Mouse (Mus musculus) embryonic facial prominence, embryonic 13.5 days (tissue): ENCODE data around the gene Agap3. TPM values are rescaled to one million over a fixed set of nuclear protein-coding genes. Genes with fewer than 3 reads are reported as not detected.
A peak's percentile ranks its signal among the peaks of the same experiment; 100 is the strongest.

Experiments
- ATAC-seq: fragments of 200-750 bp; cut with Nextera tagmentation; 2 replicates; pipeline ENCODE4 v1.8.0; 2017; ENCODE audit warnings: low read depth; ENCODE audit not compliant: insufficient number of reproducible peaks, insufficient read depth, low FRiP score, low TSS enrichment
- H3K27ac ChIP-seq: fragments of 300-500 bp; sonication (generic); 2 replicates; pipeline ENCODE4 v1.5.1; 2015; ENCODE audit warnings: moderate library complexity, mild to moderate bottlenecking, inconsistent platforms
- H3K27me3 ChIP-seq: fragments of 300-500 bp; sonication (generic); 2 replicates; pipeline ENCODE4 v1.6.1; 2015; ENCODE audit warnings: mild to moderate bottlenecking, inconsistent platforms
- H3K36me3 ChIP-seq: fragments of 300-500 bp; sonication (generic); 2 replicates; pipeline ENCODE4 v1.6.1; 2015; ENCODE audit warnings: mild to moderate bottlenecking, inconsistent platforms
- H3K4me1 ChIP-seq: fragments of 300-500 bp; sonication (generic); 2 replicates; pipeline ENCODE4 v1.6.1; 2015; ENCODE audit warnings: inconsistent platforms
- H3K4me2 ChIP-seq: fragments of 300-500 bp; sonication (generic); 2 replicates; pipeline ENCODE4 v1.6.1; 2015; ENCODE audit warnings: moderate library complexity, mild to moderate bottlenecking, inconsistent platforms
- H3K4me3 ChIP-seq: fragments of 300-500 bp; sonication (generic); 2 replicates; pipeline ENCODE4 v1.5.1; 2015; ENCODE audit warnings: mild to moderate bottlenecking, inconsistent platforms
- H3K9ac ChIP-seq: fragments of 300-500 bp; sonication (generic); 2 replicates; pipeline ENCODE4 v1.6.1; 2015; ENCODE audit warnings: mild to moderate bottlenecking, inconsistent platforms
- H3K9me3 ChIP-seq: fragments of 300-500 bp; sonication (generic); 2 replicates; pipeline ENCODE4 v1.6.1; 2016; ENCODE audit warnings: inconsistent platforms
- WGBS: fragments of 180-500 bp; shearing (Covaris S2); methylation state at CpG from one replicate; pipeline ENCODE4 v1.1.7; 2015; ENCODE audit warnings: mixed read lengths; 5-methylcytosine and 5-hydroxymethylcytosine counted together
- polyA plus RNA-seq: library from polyadenylated mRNA; unstranded; fragments of >200 nt; fragmentation: Nextera tagmentation; extraction: Ambion mirVana; gene quantifications from 2 replicates; pipeline ENCODE4 v1.2.1, GENCODE M21; 2015

Agap3 gene
- polyA plus RNA-seq, 1 experiment from 2014 or later: 31.5 TPM

- Histone ChIP-seq H3K9me3 (no peaks in the 10 kb centered on the region), H3K4me2 (peak overlapping the region; percentile 76), H3K4me3 (peak overlapping the region; percentile 46), H3K27me3 (peaks cover 97% of the 10 kb centered on the region), H3K9ac (peak overlapping the region; percentile 44; the same call in 1 of the 2 replicates), H3K27ac (no peak overlapping the region), H3K36me3 (no peaks in the 10 kb centered on the region), H3K4me1 (peaks cover 21% of the 10 kb centered on the region)
- under 1% methylated on average over 60 of the region's 109 CpGs for WGBS
- no peak for ATAC-seq
Measured at GRCm38 (mm10) chr5:24526190-24526888, 74.4 kb downstream of the Agap3 start.

- ATAC-seq: no peak
- WGBS: under 1% methylated on average over 39 of the region's 49 CpGs
- peaks cover 97% of the 10 kb centered on the region for H3K27me3 ChIP-seq
- peaks cover 21% of the 10 kb centered on the region for H3K4me1 ChIP-seq
- H3K4me2 ChIP-seq: peak within 1 kb of the TSS; percentile 76
- H3K9me3 ChIP-seq: no peaks in the 10 kb centered on the region
- peak within 1 kb of the TSS; percentile 46 for H3K4me3 ChIP-seq
- H3K36me3 ChIP-seq: no peaks in the 10 kb centered on the region
- H3K27ac ChIP-seq: no peak within 1 kb of the TSS
- H3K9ac ChIP-seq: peak within 1 kb of the TSS; percentile 44; the same call in 1 of the 2 replicates
Measured at GRCm38 (mm10) chr5:24526889-24527230, 74.9 kb downstream of the Agap3 start, which contains the start of gene Gbx1. Gene Gbx1 (minus strand): TSS chr5:24527202.

GRCm38 (mm10) chr5:24527780-24528179 is 75.8 kb downstream of the Agap3 start:
- H3K4me2 ChIP-seq: no peak overlapping the region
- ATAC-seq: no peak
- 12% methylated on average over 6 of the region's 6 CpGs for WGBS
- H3K4me1 ChIP-seq: peaks cover 21% of the 10 kb centered on the region
- no peaks in the 10 kb centered on the region for H3K36me3 ChIP-seq
- no peaks in the 10 kb centered on the region for H3K9me3 ChIP-seq
- H3K4me3 ChIP-seq: no peak overlapping the region
- H3K9ac ChIP-seq: no peak overlapping the region
- peaks cover 91% of the 10 kb centered on the region for H3K27me3 ChIP-seq
- H3K27ac ChIP-seq: no peak overlapping the region

GRCm38 (mm10) chr5:24530042-24530689 is 78.2 kb downstream of the Agap3 start:
- peak; percentile 50; the same call in 1 of the 2 replicates for ATAC-seq
- Histone ChIP-seq H3K9ac (no peak overlapping the region), H3K27me3 (peaks cover 76% of the 10 kb centered on the region)

GRCm38 (mm10) chr5:24533391-24533790 is 81.4 kb downstream of the Agap3 start:
- Histone ChIP-seq H3K4me3 (no peak overlapping the region), H3K4me2 (no peak overlapping the region), H3K9ac (no peak overlapping the region), H3K27me3 (peaks cover 49% of the 10 kb centered on the region), H3K9me3 (no peaks in the 10 kb centered on the region), H3K27ac (no peak overlapping the region), H3K4me1 (peaks cover 6% of the 10 kb centered on the region; the same call in 1 of the 2 replicates), H3K36me3 (no peaks in the 10 kb centered on the region)
- WGBS: 41% methylated on average over 11 of the region's 11 CpGs
- no peak for ATAC-seq

More at GRCm38 (mm10) chr5:24530042-24530689, 78.2 kb downstream of the Agap3 start:
- Histone ChIP-seq H3K4me2 (no peak overlapping the region), H3K9me3 (no peaks in the 10 kb centered on the region), H3K27ac (no peak overlapping the region), H3K4me3 (no peak overlapping the region), H3K36me3 (no peaks in the 10 kb centered on the region), H3K4me1 (peaks cover 21% of the 10 kb centered on the region)
- WGBS: 19% methylated on average over 24 of the region's 24 CpGs

GRCm38 (mm10) chr5:24534292-24534691 is 82.3 kb downstream of the Agap3 start:
- no peak overlapping the region for H3K4me3 ChIP-seq
- H3K9ac ChIP-seq: no peak overlapping the region
- WGBS: 53% methylated on average over 5 of the region's 5 CpGs
- no peak overlapping the region for H3K4me2 ChIP-seq
- H3K9me3 ChIP-seq: no peaks in the 10 kb centered on the region
- H3K36me3 ChIP-seq: no peaks in the 10 kb centered on the region
- H3K27me3 ChIP-seq: peaks cover 40% of the 10 kb centered on the region
- no peak for ATAC-seq
- H3K4me1 ChIP-seq: peaks cover 6% of the 10 kb centered on the region; the same call in 1 of the 2 replicates
- no peak overlapping the region for H3K27ac ChIP-seq

GRCm38 (mm10) chr5:24535731-24536130 is 83.8 kb downstream of the Agap3 start:
- H3K27me3 ChIP-seq: peaks cover 27% of the 10 kb centered on the region

GRCm38 (mm10) chr5:24536511-24536910 is 84.5 kb downstream of the Agap3 start:
- no peak for ATAC-seq
- Histone ChIP-seq H3K4me2 (no peak overlapping the region), H3K36me3 (no peaks in the 10 kb centered on the region), H3K27me3 (peaks cover 21% of the 10 kb centered on the region; the same call in 1 of the 2 replicates), H3K4me3 (no peak overlapping the region), H3K9ac (no peak overlapping the region), H3K27ac (no peak overlapping the region), H3K4me1 (peaks cover 16% of the 10 kb centered on the region), H3K9me3 (no peaks in the 10 kb centered on the region)
- 75% methylated on average over 5 of the region's 5 CpGs for WGBS

More at GRCm38 (mm10) chr5:24535731-24536130, 83.8 kb downstream of the Agap3 start:
- ATAC-seq: no peak
- H3K9me3 ChIP-seq: no peaks in the 10 kb centered on the region
- H3K36me3 ChIP-seq: no peaks in the 10 kb centered on the region
- peaks cover 8% of the 10 kb centered on the region for H3K4me1 ChIP-seq
- no peak overlapping the region for H3K27ac ChIP-seq
- H3K4me3 ChIP-seq: no peak overlapping the region
- no peak overlapping the region for H3K9ac ChIP-seq
- WGBS: 78% methylated on average over 3 of the region's 3 CpGs
- no peak overlapping the region for H3K4me2 ChIP-seq

GRCm38 (mm10) chr5:24537618-24538017 is 85.6 kb downstream of the Agap3 start:
- 64% methylated on average over 16 of the region's 16 CpGs for WGBS
- no peak for ATAC-seq
- Histone ChIP-seq H3K27me3 (peaks cover 14% of the 10 kb centered on the region; the same call in 1 of the 2 replicates), H3K4me1 (peaks cover 16% of the 10 kb centered on the region), H3K9me3 (no peaks in the 10 kb centered on the region), H3K4me3 (no peak overlapping the region), H3K9ac (no peak overlapping the region), H3K36me3 (no peaks in the 10 kb centered on the region), H3K4me2 (no peak overlapping the region), H3K27ac (no peak overlapping the region)

GRCm38 (mm10) chr5:24539571-24540296 is 87.8 kb downstream of the Agap3 start:
- H3K4me2 ChIP-seq: no peak overlapping the region
- H3K27me3 ChIP-seq: 0 out of 2 replicates have a peak, but pooled peaks cover 5% of the 10 kb centered on the region
- no peak overlapping the region for H3K4me3 ChIP-seq
- no peaks in the 10 kb centered on the region for H3K9me3 ChIP-seq
- no peak overlapping the region for H3K27ac ChIP-seq
- ATAC-seq: no peak
- H3K9ac ChIP-seq: no peak overlapping the region
- H3K36me3 ChIP-seq: no peaks in the 10 kb centered on the region
- WGBS: 72% methylated on average over 22 of the region's 22 CpGs
- peaks cover 16% of the 10 kb centered on the region for H3K4me1 ChIP-seq

GRCm38 (mm10) chr5:24540387-24541143 is 88.6 kb downstream of the Agap3 start, which contains the start of gene Asb10:
Gene Asb10 (minus strand): TSS chr5:24540978.
- peaks cover 16% of the 10 kb centered on the region for H3K4me1 ChIP-seq
- ATAC-seq: no peak
- peak within 1 kb of the TSS; percentile 49 for H3K4me2 ChIP-seq
- no peaks in the 10 kb centered on the region for H3K9me3 ChIP-seq
- WGBS: 27% methylated on average over 14 of the region's 14 CpGs
- no peaks in the 10 kb centered on the region for H3K36me3 ChIP-seq
- peak within 1 kb of the TSS; percentile 21; the same call in 1 of the 2 replicates for H3K9ac ChIP-seq
- no peak within 1 kb of the TSS for H3K27ac ChIP-seq
- H3K4me3 ChIP-seq: peak within 1 kb of the TSS; percentile 9; the same call in 1 of the 2 replicates
- H3K27me3 ChIP-seq: 0 out of 2 replicates have a peak, but pooled peaks cover 3% of the 10 kb centered on the region
